Mouse (Mus musculus) stomach, embryonic 16.5 days (tissue): ENCODE measurements at regions not wholly inside any gene's neighbourhood (a gene's known extent, or its start where the extent isn't known, plus 50 kb on each side); places are given as distances from the start of the nearest gene placed in this dataset.
A peak's percentile ranks its signal among the peaks of the same experiment; 100 is the strongest.

Experiments used
- ATAC-seq: fragments of 200-750 bp; cut with Nextera tagmentation; 2 replicates; pipeline ENCODE4 v1.8.0; 2017; ENCODE audit warnings: moderate number of reproducible peaks, moderate TSS enrichment; ENCODE audit not compliant: insufficient read depth, low FRiP score
- H3K27ac ChIP-seq: fragments of 300-500 bp; sonication (generic); 2 replicates; pipeline ENCODE4 v1.5.1; 2014; ENCODE audit warnings: low read length
- H3K27me3 ChIP-seq: fragments of 300-500 bp; sonication (generic); 2 replicates; pipeline ENCODE4 v1.6.1; 2014; ENCODE audit warnings: low read length, control low read depth, mixed read lengths; ENCODE audit not compliant: control insufficient read depth, insufficient read depth
- H3K36me3 ChIP-seq: fragments of 300-500 bp; sonication (generic); 2 replicates; pipeline ENCODE4 v1.6.1; 2014; ENCODE audit warnings: low read length; ENCODE audit not compliant: control insufficient read depth, insufficient read depth
- H3K4me1 ChIP-seq: fragments of 300-500 bp; sonication (generic); 2 replicates; pipeline ENCODE4 v1.6.1; 2014; ENCODE audit warnings: low read length, control low read depth, mixed read lengths; ENCODE audit not compliant: control insufficient read depth, insufficient read depth
- H3K4me2 ChIP-seq: fragments of 300-500 bp; sonication (generic); 2 replicates; pipeline ENCODE4 v1.6.1; 2014; ENCODE audit warnings: low read depth, low read length, mixed read lengths
- H3K4me3 ChIP-seq: fragments of 300-500 bp; sonication (generic); replicated peaks from 2 replicates; pipeline ENCODE4 v1.5.1; 2014; ENCODE audit warnings: mild to moderate bottlenecking, low read length
- H3K9ac ChIP-seq: fragments of 300-500 bp; sonication (generic); 2 replicates; pipeline ENCODE4 v1.6.1; 2014; ENCODE audit warnings: low read length
- H3K9me3 ChIP-seq: fragments of 300-500 bp; sonication (generic); replicated peaks from 2 replicates; pipeline ENCODE4 v1.6.1; 2016; ENCODE audit warnings: low read length, control low read depth; ENCODE audit not compliant: control insufficient read depth
- WGBS: fragments of 180-500 bp; shearing (Covaris S2); extraction: QIAGEN DNeasy Blood & Tissue Kit; methylation state at CpG from one replicate; pipeline ENCODE4 v1.1.7; 2014; 5-methylcytosine and 5-hydroxymethylcytosine counted together

GRCm38 (mm10) chr12:32685788-32686385 is 133.5 kb upstream of the Nampt start:
- Histone ChIP-seq H3K27ac (no peak overlapping the region), H3K9ac (no peak overlapping the region), H3K4me1 (no peaks in the 10 kb centered on the region), H3K4me2 (no peak overlapping the region), H3K27me3 (no peaks in the 10 kb centered on the region), H3K4me3 (no peak overlapping the region), H3K9me3 (no peaks in the 10 kb centered on the region), H3K36me3 (no peaks in the 10 kb centered on the region)
- no peak for ATAC-seq
- 90% methylated on average over 7 of the region's 7 CpGs for WGBS

- H3K27me3 ChIP-seq, result no peaks in the 10 kb centered on the region
- ATAC-seq, result no peak
- H3K27ac ChIP-seq, result no peak overlapping the region
- no peak overlapping the region for H3K4me3 ChIP-seq
- no peaks in the 10 kb centered on the region for H3K4me1 ChIP-seq
- H3K9me3 ChIP-seq, result no peaks in the 10 kb centered on the region
- H3K36me3 ChIP-seq, result no peaks in the 10 kb centered on the region
- H3K4me2 ChIP-seq, result no peak overlapping the region
- 78% methylated on average over 4 of the region's 4 CpGs for WGBS
- no peak overlapping the region for H3K9ac ChIP-seq
Measured at GRCm38 (mm10) chr12:32689361-32689760, 130.0 kb upstream of the Nampt start.

DNA sequence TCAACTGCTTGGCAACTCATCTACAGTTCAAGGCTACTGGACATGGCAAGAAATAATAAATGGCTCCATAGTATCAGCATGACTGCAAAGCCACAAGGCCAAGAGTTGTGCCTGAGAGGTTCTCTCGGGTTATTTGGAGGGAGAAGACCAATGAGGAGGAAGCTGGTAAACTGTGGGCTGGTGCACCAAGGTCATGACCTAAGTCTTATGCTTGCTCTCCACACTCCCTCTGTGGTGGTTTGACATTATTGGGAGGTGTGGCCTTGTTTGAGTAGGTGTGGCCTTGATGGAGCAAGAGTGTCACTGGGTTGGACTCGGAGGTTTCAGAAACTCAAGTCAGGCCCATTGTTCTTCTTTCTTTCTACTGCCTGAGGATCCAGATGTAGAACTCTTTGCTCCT is 129.2 kb upstream of the Nampt start:
- Histone ChIP-seq H3K4me1 (no peaks in the 10 kb centered on the region), H3K4me2 (no peak overlapping the region), H3K4me3 (no peak overlapping the region), H3K36me3 (no peaks in the 10 kb centered on the region), H3K9ac (no peak overlapping the region), H3K27ac (no peak overlapping the region), H3K9me3 (no peaks in the 10 kb centered on the region), H3K27me3 (no peaks in the 10 kb centered on the region)
- no peak for ATAC-seq
- 82% methylated on average over 2 of the region's 2 CpGs for WGBS

DNA sequence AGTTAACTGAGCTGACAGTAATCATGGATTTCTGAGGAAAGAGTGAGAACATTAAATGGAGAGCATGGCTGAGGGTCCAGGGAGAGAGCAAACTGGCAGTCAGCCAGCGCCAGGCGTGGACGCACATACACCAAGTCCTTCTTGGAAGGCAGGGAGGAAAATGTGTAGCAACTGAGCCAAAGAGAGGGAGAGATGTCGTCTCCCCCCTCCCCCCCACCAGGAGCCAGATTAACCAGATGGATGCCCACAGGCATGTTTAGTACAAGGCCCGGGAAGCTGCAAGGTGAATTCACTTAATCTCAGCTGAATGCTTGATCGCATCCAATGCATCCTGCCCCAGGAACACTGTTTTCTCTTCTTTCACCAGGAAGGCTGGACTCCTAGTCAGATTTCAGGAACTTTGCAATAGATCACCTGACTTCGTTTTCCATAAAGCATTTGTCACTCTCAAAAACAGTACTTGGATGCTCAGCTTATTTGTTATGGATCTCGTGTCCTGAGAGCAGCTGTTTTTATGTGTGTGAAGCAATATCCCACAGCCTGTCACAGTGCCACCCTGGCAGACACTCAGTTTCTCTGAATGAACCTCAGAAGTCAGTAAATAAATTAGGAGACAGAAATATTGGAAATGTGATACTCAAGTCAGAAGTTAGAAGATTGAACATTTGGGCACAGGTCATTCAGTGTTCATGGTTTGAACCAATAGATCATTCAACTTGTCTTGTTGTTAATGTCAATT is 127.1 kb upstream of the Nampt start:
- 57% methylated on average over 8 of the region's 8 CpGs for WGBS

DNA sequence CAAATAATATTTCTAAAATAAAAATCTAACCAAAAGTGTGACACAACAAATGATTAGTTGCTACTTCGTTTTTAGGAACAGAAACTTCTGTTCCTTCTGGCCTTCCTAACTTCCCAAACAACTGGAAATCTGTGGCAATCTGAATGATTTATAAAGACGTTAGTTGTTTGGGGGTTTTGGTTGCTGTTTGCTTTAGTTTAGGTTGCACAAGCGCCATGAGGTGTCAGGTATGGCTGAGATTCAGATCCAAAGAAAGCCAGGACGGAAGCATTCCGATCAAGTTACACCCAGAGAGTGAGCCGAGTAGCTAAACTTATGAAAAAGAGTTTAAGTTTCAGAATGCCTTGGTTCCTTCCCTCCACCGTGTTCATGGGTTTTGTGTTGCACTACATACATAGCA is 126.4 kb upstream of the Nampt start:
- Histone ChIP-seq H3K27me3 (no peaks in the 10 kb centered on the region), H3K9me3 (no peaks in the 10 kb centered on the region), H3K27ac (no peak overlapping the region), H3K4me1 (no peaks in the 10 kb centered on the region), H3K36me3 (no peaks in the 10 kb centered on the region), H3K4me3 (no peak overlapping the region), H3K9ac (no peak overlapping the region), H3K4me2 (no peak overlapping the region)
- no peak for ATAC-seq
- 75% methylated on average over 7 of the region's 7 CpGs for WGBS

More for the DNA sequence above, 127.1 kb upstream of the Nampt start:
- no peaks in the 10 kb centered on the region for H3K27me3 ChIP-seq
- no peak for ATAC-seq
- no peaks in the 10 kb centered on the region for H3K36me3 ChIP-seq
- no peak overlapping the region for H3K27ac ChIP-seq
- H3K4me1 ChIP-seq, result no peaks in the 10 kb centered on the region
- H3K9me3 ChIP-seq, result no peaks in the 10 kb centered on the region
- H3K4me2 ChIP-seq, result no peak overlapping the region
- no peak overlapping the region for H3K4me3 ChIP-seq
- H3K9ac ChIP-seq, result no peak overlapping the region

GRCm38 (mm10) chr12:32693678-32694077 is 125.7 kb upstream of the Nampt start:
- Histone ChIP-seq H3K27me3 (no peaks in the 10 kb centered on the region), H3K4me3 (no peak overlapping the region), H3K4me2 (no peak overlapping the region), H3K9ac (no peak overlapping the region), H3K36me3 (no peaks in the 10 kb centered on the region), H3K27ac (no peak overlapping the region), H3K9me3 (no peaks in the 10 kb centered on the region), H3K4me1 (no peaks in the 10 kb centered on the region)
- ATAC-seq, result no peak
- WGBS, result 72% methylated on average over 1 of the region's 1 CpGs

GRCm38 (mm10) chr12:32696832-32697231 is 122.5 kb upstream of the Nampt start:
- Histone ChIP-seq H3K27ac (no peak overlapping the region), H3K4me1 (no peaks in the 10 kb centered on the region), H3K9ac (no peak overlapping the region), H3K4me3 (no peak overlapping the region), H3K9me3 (no peaks in the 10 kb centered on the region), H3K36me3 (no peaks in the 10 kb centered on the region), H3K27me3 (no peaks in the 10 kb centered on the region), H3K4me2 (no peak overlapping the region)
- no peak for ATAC-seq
- WGBS, result 82% methylated on average over 2 of the region's 2 CpGs

- ATAC-seq, result no peak
Measured at GRCm38 (mm10) chr12:32709188-32709587, 110.2 kb upstream of the Nampt start.

GRCm38 (mm10) chr12:32717129-32717921 is 102.0 kb upstream of the Nampt start:
- Histone ChIP-seq H3K36me3 (no peaks in the 10 kb centered on the region), H3K4me3 (no peak overlapping the region), H3K9me3 (no peaks in the 10 kb centered on the region), H3K27ac (no peak overlapping the region), H3K4me1 (peaks cover 4% of the 10 kb centered on the region; the same call in 1 of the 2 replicates), H3K9ac (no peak overlapping the region), H3K4me2 (no peak overlapping the region), H3K27me3 (no peaks in the 10 kb centered on the region)
- WGBS, result 49% methylated on average over 5 of the region's 5 CpGs
- ATAC-seq, result peak; percentile 56; the same call in 1 of the 2 replicates

More at GRCm38 (mm10) chr12:32709188-32709587, 110.2 kb upstream of the Nampt start:
- Histone ChIP-seq H3K27me3 (no peaks in the 10 kb centered on the region), H3K4me1 (no peaks in the 10 kb centered on the region), H3K27ac (no peak overlapping the region), H3K4me3 (no peak overlapping the region), H3K4me2 (no peak overlapping the region), H3K9ac (no peak overlapping the region), H3K9me3 (no peaks in the 10 kb centered on the region), H3K36me3 (no peaks in the 10 kb centered on the region)
- 92% methylated on average over 10 of the region's 10 CpGs for WGBS
